Mouse (Mus musculus): ENCODE data around the gene Mylpf. TPM values are rescaled to one million over a fixed set of nuclear protein-coding genes. Genes with fewer than 3 reads are reported as not detected.

The Mylpf gene
- polyA plus RNA-seq, 1 experiment: 39.4 TPM

DNA sequence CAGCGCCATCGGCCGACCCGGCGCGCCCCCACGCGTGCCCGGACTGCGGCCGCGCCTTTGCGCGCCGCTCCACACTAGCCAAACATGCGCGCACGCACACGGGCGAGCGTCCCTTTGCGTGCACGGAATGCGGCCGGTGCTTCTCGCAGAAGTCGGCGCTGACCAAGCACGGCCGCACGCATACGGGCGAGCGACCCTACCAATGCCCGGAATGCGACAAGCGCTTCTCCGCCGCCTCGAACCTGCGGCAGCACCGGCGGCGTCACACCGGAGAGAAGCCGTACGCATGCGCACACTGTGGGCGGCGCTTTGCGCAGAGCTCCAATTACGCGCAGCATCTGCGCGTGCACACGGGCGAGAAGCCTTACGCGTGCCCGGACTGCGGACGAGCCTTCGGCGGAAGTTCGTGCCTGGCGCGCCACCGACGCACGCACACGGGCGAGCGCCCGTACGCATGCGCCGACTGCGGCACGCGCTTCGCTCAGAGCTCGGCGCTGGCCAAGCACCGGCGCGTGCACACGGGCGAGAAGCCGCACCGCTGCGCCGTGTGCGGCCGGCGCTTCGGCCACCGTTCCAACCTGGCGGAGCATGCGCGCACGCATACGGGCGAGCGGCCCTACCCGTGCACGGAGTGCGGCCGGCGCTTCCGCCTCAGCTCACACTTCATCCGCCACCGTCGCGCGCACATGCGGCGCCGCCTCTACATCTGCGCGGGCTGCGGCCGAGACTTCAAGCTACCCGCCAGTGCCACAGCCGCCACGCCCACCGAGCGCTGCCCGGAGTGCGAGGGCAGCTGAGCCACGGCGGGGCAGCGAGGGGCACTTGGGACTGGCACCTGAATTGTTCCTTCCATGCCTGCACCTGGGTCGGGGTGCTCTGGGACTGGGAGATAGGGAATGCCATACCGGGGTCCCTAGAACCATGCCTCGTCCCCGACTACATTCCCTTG, 45.4 kb downstream of the Mylpf start:
- no peaks in the 10 kb centered on the region for H3K27me3 ChIP-seq (ENCODE audit: control insufficient read depth, insufficient read depth, insufficient read length)

DNA sequence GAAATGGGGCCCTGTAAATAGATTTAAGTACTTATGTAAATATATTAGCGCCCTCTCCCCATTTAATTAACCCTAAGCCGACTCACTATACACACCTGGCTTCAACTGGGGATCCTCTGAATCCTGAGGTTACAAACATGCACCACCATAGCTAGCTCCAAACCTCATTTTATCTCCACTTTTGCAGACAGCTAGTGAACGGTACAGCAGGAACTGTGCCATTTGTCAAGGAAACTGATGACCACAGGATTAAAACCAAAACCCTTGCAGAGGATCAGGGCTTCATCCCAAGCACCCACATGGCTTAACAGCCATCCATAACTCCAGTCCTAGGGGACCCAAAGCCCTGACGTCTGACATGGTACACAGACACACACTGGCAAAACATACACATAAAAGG, 46.3 kb downstream of the Mylpf start:
- TF ChIP-seq CTCF (IDR thresholded peaks at IDR 0.05; ENCODE audit: control insufficient read depth, insufficient read depth, insufficient read length): no peak
- no peak for TF ChIP-seq MYOD1 (IDR thresholded peaks at IDR 0.05; ENCODE audit: control insufficient read depth, insufficient read length, low read depth)
- no peak for TF ChIP-seq CEBPB (IDR thresholded peaks at IDR 0.05; ENCODE audit: low read depth)
- no peak for TF ChIP-seq MYOG (IDR thresholded peaks at IDR 0.05; ENCODE audit: control insufficient read depth, extremely low read depth, insufficient read length)
- no peak for TF ChIP-seq FOSL1 (IDR thresholded peaks at IDR 0.05; ENCODE audit: insufficient read depth, low read length, poor library complexity, severe bottlenecking)
- TF ChIP-seq USF1 (IDR thresholded peaks at IDR 0.05; ENCODE audit: low read depth): no peak
- no peak for TF ChIP-seq MAX (IDR thresholded peaks at IDR 0.05)
- Histone ChIP-seq H3ac (ENCODE audit: control insufficient read depth, insufficient read length, low read depth) (no peak overlapping the region), H3K36me3 (ENCODE audit: control insufficient read depth, insufficient read depth) (peaks cover 13% of the 10 kb centered on the region)

More for the DNA sequence above, 45.4 kb downstream of the Mylpf start:
- Histone ChIP-seq H3K79me3 (ENCODE audit: low read depth) (no peaks in the 10 kb centered on the region), H3K79me2 (ENCODE audit: control insufficient read depth, insufficient read depth) (peaks cover 6% of the 10 kb centered on the region), H3K4me3 (ENCODE audit: insufficient read depth, poor library complexity, severe bottlenecking) (peak overlapping the region; percentile 23), H3K36me3 (ENCODE audit: control insufficient read depth, insufficient read depth) (peaks cover 13% of the 10 kb centered on the region), H3ac (ENCODE audit: control insufficient read depth, insufficient read length, low read depth) (peak overlapping the region; percentile 64)
- TF ChIP-seq MYOG (IDR thresholded peaks at IDR 0.05; ENCODE audit: control insufficient read depth, extremely low read depth, insufficient read length): peak; percentile 16
- peak; percentile 91 for TF ChIP-seq MAX (IDR thresholded peaks at IDR 0.05)
- TF ChIP-seq CEBPB (IDR thresholded peaks at IDR 0.05; ENCODE audit: low read depth): no peak

DNA sequence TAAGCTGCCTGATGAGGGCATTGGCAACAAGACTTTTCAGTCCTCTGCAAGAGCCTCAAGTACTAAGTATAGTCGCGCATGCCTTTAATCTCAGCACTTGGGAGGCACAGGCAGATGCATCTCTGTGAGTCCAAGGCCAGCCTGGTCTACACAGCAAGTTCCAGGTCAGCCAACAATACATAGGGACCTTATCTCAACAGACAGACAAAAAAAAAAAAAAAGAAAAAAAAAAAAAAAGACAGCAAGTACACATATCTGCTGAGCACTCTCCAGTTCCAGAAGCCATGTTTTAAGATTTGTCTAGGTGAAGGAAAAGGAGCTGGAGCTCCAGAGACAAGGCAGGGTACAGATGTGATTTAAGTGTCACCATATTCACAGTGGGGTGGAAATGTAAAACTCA, 47.3 kb downstream of the Mylpf start:
- Histone ChIP-seq H3ac (ENCODE audit: control insufficient read depth, insufficient read length, low read depth) (no peak overlapping the region), H3K4me3 (ENCODE audit: insufficient read depth, poor library complexity, severe bottlenecking) (no peak overlapping the region), H3K79me2 (ENCODE audit: control insufficient read depth, insufficient read depth) (peaks cover 17% of the 10 kb centered on the region), H3K79me3 (ENCODE audit: low read depth) (peaks cover 5% of the 10 kb centered on the region), H3K36me3 (ENCODE audit: control insufficient read depth, insufficient read depth) (peaks cover 13% of the 10 kb centered on the region), H3K27me3 (ENCODE audit: control insufficient read depth, insufficient read depth, insufficient read length) (no peaks in the 10 kb centered on the region)
- no peak for TF ChIP-seq USF1 (IDR thresholded peaks at IDR 0.05; ENCODE audit: low read depth)
- TF ChIP-seq CTCF (IDR thresholded peaks at IDR 0.05; ENCODE audit: control insufficient read depth, insufficient read depth, insufficient read length): no peak
- TF ChIP-seq MYOD1 (IDR thresholded peaks at IDR 0.05; ENCODE audit: control insufficient read depth, insufficient read length, low read depth): no peak
- no peak for TF ChIP-seq MYOG (IDR thresholded peaks at IDR 0.05; ENCODE audit: control insufficient read depth, extremely low read depth, insufficient read length)
- no peak for TF ChIP-seq MAX (IDR thresholded peaks at IDR 0.05)
- no peak for TF ChIP-seq FOSL1 (IDR thresholded peaks at IDR 0.05; ENCODE audit: insufficient read depth, low read length, poor library complexity, severe bottlenecking)
- no peak for TF ChIP-seq CEBPB (IDR thresholded peaks at IDR 0.05; ENCODE audit: low read depth)

More for the DNA sequence above, 46.3 kb downstream of the Mylpf start:
- H3K79me3 ChIP-seq (ENCODE audit: low read depth): peaks cover 2% of the 10 kb centered on the region
- H3K27me3 ChIP-seq (ENCODE audit: control insufficient read depth, insufficient read depth, insufficient read length): no peaks in the 10 kb centered on the region
- peaks cover 14% of the 10 kb centered on the region for H3K79me2 ChIP-seq (ENCODE audit: control insufficient read depth, insufficient read depth)
- H3K4me3 ChIP-seq (ENCODE audit: insufficient read depth, poor library complexity, severe bottlenecking): no peak overlapping the region

DNA sequence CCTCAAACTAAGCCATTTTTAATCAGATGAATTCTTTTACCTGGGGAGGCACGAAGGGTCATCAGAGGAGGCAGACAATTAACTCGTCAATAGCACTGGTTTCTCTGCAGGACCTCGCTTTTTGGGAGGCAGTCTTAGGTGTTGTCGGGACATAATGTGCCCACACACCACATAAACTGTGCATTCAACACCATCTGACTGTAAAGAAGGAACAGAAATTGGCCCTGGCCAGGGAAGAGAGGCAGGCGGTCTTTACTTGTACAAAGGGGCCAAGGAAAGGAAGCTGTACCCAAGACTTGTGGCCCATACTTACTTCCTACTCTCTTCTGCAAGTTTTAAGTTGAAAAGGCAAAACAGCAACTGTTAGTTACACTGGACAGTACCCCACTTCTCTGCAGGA, 47.8 kb downstream of the Mylpf start:
- peaks cover 13% of the 10 kb centered on the region for H3K36me3 ChIP-seq (ENCODE audit: control insufficient read depth, insufficient read depth)

DNA sequence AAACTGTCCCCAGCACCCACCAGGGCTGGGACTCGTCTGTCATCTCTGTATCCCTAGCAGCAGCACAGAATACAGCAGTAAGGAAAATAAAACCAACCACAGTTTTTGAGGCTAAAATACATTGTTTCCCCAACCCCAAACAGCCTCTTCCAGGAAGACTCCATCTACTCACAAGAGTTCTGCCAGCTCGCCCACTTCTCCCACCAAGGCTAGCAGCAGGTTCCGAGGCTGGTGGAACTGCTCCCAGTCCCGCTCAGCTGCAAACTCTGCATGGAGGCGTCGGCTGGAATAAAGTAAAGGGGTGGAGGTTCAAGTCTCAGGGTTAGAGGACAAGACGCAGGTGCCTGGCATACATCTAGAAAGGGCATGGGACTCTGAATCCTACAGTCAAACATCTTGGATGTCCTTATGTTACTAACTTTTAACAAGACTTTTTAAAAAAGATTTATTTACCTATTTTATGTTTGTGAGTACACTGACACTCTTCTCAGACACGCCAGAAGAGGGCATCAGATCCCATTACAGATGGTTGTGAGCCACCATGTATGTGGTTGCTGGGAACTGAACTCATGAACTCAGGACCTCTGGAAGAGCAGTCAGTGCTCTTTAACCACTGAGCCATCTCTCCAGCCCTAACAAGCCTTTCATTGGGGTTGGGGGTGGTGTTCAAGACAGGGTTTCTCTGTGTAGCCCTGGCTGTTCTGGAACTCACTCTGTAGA, 50.7 kb downstream of the Mylpf start:
- peaks cover 13% of the 10 kb centered on the region for H3K36me3 ChIP-seq (ENCODE audit: control insufficient read depth, insufficient read depth)
- H3ac ChIP-seq (ENCODE audit: control insufficient read depth, insufficient read length, low read depth): no peak overlapping the region
- H3K4me3 ChIP-seq (ENCODE audit: insufficient read depth, poor library complexity, severe bottlenecking): peak overlapping the region; percentile 61
- H3K27me3 ChIP-seq (ENCODE audit: control insufficient read depth, insufficient read depth, insufficient read length): no peaks in the 10 kb centered on the region
- peaks cover 5% of the 10 kb centered on the region for H3K79me3 ChIP-seq (ENCODE audit: low read depth)
- TF ChIP-seq CEBPB (IDR thresholded peaks at IDR 0.05; ENCODE audit: low read depth): no peak
- TF ChIP-seq MYOG (IDR thresholded peaks at IDR 0.05; ENCODE audit: control insufficient read depth, extremely low read depth, insufficient read length): no peak
- TF ChIP-seq USF1 (IDR thresholded peaks at IDR 0.05; ENCODE audit: low read depth): no peak
- TF ChIP-seq FOSL1 (IDR thresholded peaks at IDR 0.05; ENCODE audit: insufficient read depth, low read length, poor library complexity, severe bottlenecking): no peak
- no peak for TF ChIP-seq MYOD1 (IDR thresholded peaks at IDR 0.05; ENCODE audit: control insufficient read depth, insufficient read length, low read depth)
- peaks cover 17% of the 10 kb centered on the region for H3K79me2 ChIP-seq (ENCODE audit: control insufficient read depth, insufficient read depth)

More for the DNA sequence above, 47.8 kb downstream of the Mylpf start:
- Histone ChIP-seq H3ac (ENCODE audit: control insufficient read depth, insufficient read length, low read depth) (no peak overlapping the region), H3K79me2 (ENCODE audit: control insufficient read depth, insufficient read depth) (peaks cover 17% of the 10 kb centered on the region), H3K79me3 (ENCODE audit: low read depth) (peaks cover 5% of the 10 kb centered on the region), H3K4me3 (ENCODE audit: insufficient read depth, poor library complexity, severe bottlenecking) (no peak overlapping the region), H3K27me3 (ENCODE audit: control insufficient read depth, insufficient read depth, insufficient read length) (no peaks in the 10 kb centered on the region)
- TF ChIP-seq USF1 (IDR thresholded peaks at IDR 0.05; ENCODE audit: low read depth): no peak
- TF ChIP-seq MYOG (IDR thresholded peaks at IDR 0.05; ENCODE audit: control insufficient read depth, extremely low read depth, insufficient read length): no peak
- TF ChIP-seq MAX (IDR thresholded peaks at IDR 0.05): no peak
- TF ChIP-seq CTCF (IDR thresholded peaks at IDR 0.05; ENCODE audit: control insufficient read depth, insufficient read depth, insufficient read length): no peak
- TF ChIP-seq MYOD1 (IDR thresholded peaks at IDR 0.05; ENCODE audit: control insufficient read depth, insufficient read length, low read depth): no peak
- TF ChIP-seq FOSL1 (IDR thresholded peaks at IDR 0.05; ENCODE audit: insufficient read depth, low read length, poor library complexity, severe bottlenecking): no peak
- no peak for TF ChIP-seq CEBPB (IDR thresholded peaks at IDR 0.05; ENCODE audit: low read depth)

Measured in C2C12 (cell line).